Mouse (Mus musculus): ENCODE data around the gene Dnase2b. TPM values are rescaled to one million over a fixed set of nuclear protein-coding genes. Genes with fewer than 3 reads are reported as not detected.

Gene Dnase2b
- total RNA-seq, 2 experiments from 2014 or later = not detected

DNA sequence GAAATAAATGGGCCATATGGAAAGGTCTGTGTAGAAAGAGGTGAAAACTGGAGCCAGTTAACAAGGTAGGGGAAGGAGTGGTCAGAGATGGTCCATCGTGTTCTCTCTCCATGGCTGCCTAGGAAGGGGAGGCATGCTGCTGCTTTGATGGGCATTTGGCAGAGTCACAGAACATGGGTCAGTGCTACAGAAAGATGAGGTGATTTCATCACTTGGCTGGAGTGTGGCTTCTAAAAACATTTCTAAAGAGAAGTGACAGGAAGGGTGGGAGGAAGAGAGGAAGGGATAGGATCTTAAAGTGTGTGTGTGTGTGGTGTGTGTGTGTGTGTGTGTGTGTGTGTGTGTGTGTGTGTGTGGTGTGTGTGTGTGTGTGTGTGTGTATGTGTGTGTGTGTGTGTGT, 44.1 kb downstream of the Dnase2b start:
- DNase-seq (ENCODE audit: extremely low spot score in 1 of 2, low spot score in 1 of 2) = no peak

DNA sequence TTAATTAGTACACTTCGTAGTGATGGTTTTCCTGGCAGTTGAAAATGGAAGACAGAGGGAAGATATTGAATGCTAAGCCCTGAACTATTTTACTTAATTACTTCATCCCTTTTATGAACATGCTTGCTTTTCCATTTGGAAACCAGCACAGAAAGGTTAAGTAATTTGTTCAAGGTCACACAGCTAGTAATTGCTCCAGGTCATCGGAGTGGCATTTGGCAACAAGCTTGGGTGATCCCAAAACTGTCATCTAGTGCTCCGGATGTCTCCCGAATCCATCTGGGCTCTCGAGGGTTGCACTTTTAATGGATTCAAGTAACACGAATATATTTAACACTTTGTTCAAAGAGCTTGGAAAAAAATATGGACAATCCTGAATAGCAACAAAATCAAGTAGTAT, 44.5 kb downstream of the Dnase2b start:
- DNase-seq (ENCODE audit: extremely low spot score in 1 of 2, low spot score in 1 of 2) = no peak

DNA sequence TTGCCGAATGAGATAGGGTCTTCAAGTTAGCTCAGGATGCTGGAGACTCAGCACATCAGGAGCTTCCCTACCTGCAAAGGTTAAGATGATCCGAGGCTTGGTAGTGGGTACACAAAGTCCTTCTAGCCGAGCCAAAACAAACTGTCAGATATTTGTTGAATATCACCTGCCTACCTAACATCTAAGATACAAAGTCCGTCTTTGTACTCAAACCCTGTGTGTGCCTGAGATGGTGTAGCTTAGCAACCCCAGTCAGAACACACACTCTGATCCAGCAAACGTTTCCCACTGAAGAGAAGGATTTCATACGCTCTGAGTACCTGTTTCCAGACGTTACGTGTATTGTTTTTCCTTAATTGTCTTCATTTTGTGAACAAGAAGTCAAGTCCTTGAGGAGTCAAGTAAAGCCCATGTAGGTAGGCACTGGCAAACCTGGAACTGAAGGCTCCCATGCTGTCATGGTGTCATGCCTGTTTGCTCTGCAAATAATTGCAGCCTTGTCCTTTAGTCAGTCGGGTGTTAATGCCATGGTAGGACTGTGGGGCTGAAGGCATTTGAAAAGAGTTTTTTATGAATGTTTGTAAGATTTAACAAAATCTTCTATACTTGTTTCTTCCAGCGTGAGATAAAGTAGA, 45.1 kb downstream of the Dnase2b start, which contains the start of gene Uox:
Gene Uox, plus strand, starts transcription at position 279 of the 635 bp plus-strand sequence.
- no peak for DNase-seq (ENCODE audit: extremely low spot score in 1 of 2, low spot score in 1 of 2)

DNA sequence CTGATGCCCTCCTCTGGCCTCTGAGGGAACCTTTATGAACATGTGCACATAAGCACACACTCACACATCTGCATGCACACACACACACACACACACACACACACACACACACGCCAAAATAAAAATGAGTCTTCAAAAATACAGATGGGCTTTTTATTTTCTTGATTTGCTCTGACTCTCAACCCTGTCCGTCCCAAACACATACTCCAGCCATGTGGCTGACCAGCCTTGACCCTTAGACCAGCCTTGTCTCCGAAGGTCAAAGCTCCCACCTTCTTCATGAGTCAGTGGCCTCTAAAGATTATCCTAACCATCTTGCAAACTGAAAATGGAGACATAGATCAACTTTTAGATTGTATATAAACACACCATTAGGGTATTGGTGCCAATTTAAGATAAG, 45.8 kb downstream of the Dnase2b start:
- no peak for DNase-seq (ENCODE audit: extremely low spot score in 1 of 2, low spot score in 1 of 2)

DNA sequence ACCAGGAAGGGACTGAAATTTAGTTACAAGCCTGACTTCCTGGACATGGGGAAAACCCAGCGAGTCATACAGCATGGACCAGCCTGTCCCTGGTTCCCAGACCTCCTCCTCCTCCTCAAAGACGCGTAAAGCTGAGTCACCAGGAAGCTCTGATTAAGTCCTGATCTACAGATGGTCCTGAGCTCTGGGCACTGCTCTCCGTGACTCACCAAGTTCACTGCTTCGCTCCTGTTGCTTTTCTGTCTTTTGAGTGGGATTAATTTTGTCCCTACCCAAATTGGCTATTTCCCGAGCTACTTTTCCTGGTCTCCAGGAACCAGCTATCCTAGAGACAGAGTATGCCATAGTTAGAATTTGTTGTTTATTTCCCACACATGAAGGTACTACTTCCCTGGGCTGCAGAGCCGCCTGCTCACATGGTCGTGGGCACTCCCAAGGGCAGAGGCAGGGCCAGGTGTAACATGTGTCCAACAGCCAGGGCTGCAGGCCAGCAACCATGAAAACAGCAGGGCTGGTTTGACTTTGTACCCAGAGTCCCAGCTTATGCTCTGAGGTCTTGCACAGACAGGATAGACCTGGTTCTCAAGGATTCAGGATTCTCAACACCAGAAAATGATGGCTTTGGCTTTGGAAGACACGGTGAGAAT, 47.4 kb downstream of the Dnase2b start:
- DNase-seq (ENCODE audit: extremely low spot score in 1 of 2, low spot score in 1 of 2) = no peak

DNA sequence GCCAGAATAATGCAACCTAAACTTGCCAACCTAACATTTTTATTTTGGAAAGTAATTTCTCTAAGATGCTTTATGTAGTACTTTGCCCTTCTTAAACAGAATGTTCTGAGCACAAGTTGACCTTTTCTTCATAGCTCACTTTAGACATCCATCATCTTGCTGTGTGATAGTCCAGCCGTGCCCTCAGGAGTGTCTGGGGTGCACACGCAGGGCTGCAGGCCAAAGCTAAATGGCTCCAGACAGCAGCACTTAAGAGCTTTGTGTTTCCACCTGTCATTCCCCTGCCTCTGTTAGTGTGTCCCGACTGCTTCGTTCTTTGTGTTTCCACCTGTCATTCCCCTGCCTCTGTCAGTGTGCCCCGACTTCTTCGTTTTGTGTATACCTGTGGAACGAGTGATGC, 48.0 kb downstream of the Dnase2b start:
- DNase-seq (ENCODE audit: extremely low spot score in 1 of 2, low spot score in 1 of 2) = no peak

DNA sequence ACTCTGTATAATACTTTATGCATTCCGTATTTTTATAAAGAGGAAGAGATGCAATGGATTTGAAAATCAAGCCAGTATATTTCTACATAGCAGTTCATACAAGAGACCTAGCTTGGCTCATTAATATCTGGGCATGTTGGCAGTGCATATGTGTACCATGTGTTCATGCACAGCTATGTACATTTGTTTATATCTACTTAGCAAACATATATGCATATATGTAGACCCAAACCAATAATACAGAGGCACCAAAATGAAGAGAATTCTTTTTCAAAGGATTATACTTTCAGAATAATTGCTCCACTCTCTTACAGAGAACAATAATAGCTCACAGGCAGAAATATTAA, 50.4 kb downstream of the Dnase2b start:
- DNase-seq (ENCODE audit: extremely low spot score in 1 of 2, low spot score in 1 of 2) = no peak

DNA sequence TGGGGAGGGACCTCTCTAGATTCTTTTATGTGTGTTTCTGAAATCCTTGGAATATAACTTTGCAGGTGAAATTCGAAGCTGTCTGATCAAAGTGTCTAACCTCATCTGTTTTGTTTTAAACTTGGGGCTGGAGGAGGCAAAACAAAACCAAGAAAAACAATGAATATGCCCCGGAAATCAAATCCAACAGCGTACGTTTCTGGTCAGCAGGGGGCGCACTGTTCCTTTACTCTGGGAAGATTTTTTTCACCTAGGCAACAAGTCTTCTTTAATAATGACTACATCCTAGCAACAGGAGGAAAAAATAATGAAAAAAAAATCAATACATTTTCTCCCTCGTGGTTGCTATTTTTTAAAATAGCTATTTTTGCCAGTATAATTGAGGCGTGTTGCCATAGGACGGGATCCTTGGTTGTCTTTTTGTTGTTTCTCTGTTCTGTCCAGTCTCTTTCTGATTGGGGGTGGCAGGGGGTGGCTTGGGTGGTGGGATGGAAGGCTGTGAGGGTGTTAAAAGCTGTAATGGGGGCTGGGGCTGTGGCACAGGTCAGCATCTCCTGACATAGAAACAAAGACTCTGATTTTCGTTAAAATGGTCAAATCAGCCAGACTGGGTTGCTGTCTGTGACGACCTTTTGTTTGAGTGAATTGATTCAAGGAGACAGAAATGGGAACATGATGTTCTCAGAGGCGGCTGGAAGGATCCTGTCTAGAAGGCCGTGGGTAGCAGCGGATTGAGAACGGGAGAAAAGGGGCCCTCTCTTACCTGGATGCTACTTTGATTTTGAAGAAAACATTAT, 50.9 kb downstream of the Dnase2b start:
- DNase-seq (ENCODE audit: extremely low spot score in 1 of 2, low spot score in 1 of 2) = peak; percentile 76 to 98

DNA sequence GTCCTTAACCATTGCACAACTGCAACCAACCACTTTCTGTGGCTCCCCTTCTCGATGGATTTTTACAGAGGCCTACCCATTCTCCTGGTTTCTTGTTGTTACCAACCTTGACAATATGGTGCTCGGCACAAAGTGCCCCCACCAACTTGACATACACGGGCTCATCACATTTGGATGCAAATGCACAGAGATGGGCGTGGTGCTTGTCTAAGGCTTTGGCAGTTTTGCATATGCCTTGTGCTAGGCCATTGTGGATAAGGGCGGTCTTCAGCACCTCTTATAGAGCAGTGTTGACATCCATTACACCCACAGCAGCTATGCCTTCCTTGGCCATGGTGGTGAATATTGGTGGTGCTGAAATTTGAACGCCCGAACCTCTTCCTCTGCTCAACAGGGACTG, 52.5 kb downstream of the Dnase2b start:
- DNase-seq (ENCODE audit: extremely low spot score in 1 of 2, low spot score in 1 of 2) = no peak

DNA sequence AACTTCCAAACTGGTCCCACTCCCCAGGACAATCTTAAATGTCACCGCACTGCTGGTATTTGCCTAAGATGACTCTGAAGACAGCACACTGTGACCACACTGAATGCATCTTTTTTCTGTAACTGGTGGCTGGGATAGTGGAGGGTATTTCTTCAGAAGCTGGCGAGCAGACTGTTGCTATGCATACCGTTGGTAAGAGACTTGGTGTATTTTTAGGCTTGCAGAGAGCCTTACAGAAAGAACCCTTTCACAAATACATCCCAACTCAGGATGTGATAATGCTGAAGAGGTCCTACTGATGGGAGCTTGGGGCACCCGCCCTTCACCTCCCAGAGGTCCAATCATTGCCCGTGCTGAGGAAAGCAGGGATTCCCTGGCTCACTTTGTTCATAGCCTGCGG, 57.9 kb downstream of the Dnase2b start:
- no peak for DNase-seq (ENCODE audit: extremely low spot score in 1 of 2, low spot score in 1 of 2)

DNA sequence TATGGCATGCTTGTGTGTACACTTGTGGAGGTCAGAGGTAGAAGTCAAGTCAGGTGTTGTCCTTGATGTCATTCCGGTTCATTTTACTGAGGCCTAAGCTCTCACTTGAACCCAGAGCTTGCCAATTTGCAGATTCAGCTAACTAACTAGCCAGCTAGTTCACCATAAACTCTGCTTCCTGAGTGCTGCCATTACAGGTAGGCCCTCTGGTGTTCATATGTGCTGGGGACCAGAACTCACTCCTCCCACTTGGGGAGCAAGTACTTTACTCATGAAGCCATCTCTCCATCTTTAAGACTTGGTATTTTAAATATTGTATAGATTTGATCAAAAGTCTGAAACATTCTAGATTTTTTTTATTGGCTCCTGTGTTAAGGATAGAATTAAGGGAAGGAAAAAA, 58.8 kb downstream of the Dnase2b start:
- no peak for DNase-seq (ENCODE audit: extremely low spot score in 1 of 2, low spot score in 1 of 2)

DNA sequence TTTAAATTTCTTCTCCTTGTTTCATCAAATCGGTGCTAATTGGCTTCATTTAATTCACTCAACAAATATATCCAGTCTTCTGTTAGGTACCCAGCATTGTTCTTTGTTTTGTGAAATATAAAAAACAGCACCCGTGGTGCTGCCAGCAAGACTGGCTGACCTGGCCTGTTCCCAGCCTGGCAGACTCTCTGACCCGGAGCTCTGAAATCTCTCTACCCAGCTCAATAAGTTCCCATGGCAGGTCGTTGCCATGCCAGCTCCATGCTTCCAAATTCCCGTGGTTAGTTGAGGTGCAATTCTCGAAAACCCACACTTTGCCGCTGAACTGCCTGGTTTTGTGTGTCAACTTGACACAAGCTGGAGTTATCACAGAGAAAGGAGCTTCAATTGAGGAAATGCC, 60.6 kb downstream of the Dnase2b start:
- no peak for DNase-seq (ENCODE audit: extremely low spot score in 1 of 2, low spot score in 1 of 2)

DNA sequence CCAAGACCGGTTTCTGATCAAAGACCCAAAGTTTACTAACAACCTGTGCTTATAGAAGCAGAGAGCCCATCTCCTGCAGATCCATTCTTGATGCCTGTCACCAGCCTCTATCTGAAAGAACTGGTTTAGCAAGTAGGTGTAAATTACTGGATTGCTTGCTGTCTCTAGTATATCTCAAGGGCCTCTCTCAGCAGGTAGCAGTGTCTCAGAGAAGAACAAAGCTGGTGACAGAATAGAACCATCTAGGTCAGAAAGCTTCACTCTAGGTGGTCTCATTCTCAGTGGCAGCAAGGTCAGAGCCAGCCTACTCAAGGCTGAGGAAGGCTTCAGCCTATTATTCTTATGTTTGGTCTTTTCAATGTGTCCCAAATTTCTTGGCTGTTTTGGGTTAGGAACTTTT, 71.8 kb downstream of the Dnase2b start:
- no peak for DNase-seq (ENCODE audit: extremely low spot score in 1 of 2, low spot score in 1 of 2)

DNA sequence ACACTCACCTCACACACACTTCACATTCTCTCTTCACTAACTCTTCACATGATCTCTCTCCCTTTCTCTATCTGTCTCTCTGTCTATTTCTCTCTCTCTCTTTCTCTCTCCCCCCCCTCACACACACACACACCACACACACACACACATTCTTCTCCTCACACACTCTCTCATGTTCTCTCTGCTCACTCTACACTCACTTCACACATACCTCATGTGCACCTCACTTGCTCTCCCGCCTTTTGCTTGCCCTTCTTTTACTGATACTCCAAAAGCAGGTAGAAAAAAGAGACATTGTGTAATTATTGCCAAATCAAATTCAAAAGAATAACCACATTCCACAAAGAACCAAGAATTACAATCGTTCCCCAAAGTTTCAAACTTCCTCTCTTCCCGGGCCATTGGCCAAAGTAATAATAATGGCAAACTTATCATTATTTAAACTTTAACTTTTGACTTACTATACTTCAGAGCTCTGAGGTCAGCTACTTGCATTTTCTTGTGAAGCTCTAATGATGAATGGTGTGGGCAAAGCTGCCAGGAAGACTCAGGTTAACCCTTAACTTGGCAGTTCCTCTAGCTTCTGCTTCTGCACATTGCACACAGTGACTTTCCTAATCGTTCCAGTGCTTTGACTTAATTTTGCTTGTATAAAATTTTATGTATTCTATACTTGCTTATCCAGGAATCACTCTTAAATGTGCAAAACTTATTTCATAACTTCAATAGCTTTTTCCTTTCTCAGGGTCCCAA, 74.7 kb downstream of the Dnase2b start:
- no peak for DNase-seq (ENCODE audit: extremely low spot score in 1 of 2, low spot score in 1 of 2)

DNA sequence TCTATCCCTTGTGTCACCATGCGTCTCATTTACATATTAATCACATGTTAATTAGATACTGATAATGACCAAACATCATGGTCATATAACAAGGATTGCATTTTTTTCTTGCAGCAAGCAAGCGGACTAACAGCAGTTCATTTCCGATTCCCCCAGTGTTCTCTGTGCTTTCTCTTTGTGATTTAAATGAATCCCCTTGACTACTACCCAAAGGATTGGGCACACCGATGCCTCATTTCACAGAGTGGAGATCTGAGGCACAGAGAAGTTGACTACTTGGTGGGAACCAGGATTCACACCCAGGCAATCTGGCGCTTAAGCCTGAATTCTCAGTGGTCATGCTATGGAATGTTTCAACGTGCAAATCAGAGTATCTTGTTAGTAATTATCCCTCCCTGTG, 80.4 kb downstream of the Dnase2b start:
- no peak for DNase-seq (ENCODE audit: extremely low spot score in 1 of 2, low spot score in 1 of 2)

Other genes with a start within 250 kb of the Dnase2b start
- gene Ssx2ip, start 211.0 kb downstream of the Dnase2b start, total RNA-seq (2021) = 100 to 1,000 TPM; 109 to 127 TPM
- gene Ctbs, start 165.8 kb downstream of the Dnase2b start, total RNA-seq (2021) = 1 to 10 TPM; 6.5 to 6.9 TPM
- gene Spata1, start 115.8 kb downstream of the Dnase2b start, total RNA-seq (2021) = 1 to 10 TPM; 2.3 to 4.0 TPM
- 10 to 100 TPM; 45.0 to 46.0 TPM for gene Gng5, start 115.8 kb downstream of the Dnase2b start, total RNA-seq (2021)
- 10 to 100 TPM; 14.6 to 17.5 TPM for gene Rpf1, start 94.2 kb downstream of the Dnase2b start, total RNA-seq (2021)
- gene Uox, start 45.2 kb downstream of the Dnase2b start, total RNA-seq (2021) = not detected
- not detected for gene 4930503B20Rik, start 35.7 kb upstream of the Dnase2b start, total RNA-seq (2021)
- gene Samd13, start 70.0 kb upstream of the Dnase2b start, total RNA-seq (2021) = not detected
- 100 to 1,000 TPM; 234 to 269 TPM for gene Prkacb, start 197.4 kb upstream of the Dnase2b start, total RNA-seq (2021)
- gene Ttll7, start 236.8 kb upstream of the Dnase2b start, total RNA-seq (2021) = 100 to 1,000 TPM; 133 to 138 TPM

Data from layer of hippocampus, postnatal 25 days (tissue).